ENCODE assay signal across 14 mouse cellular contexts in genomic region chr15:99084618-99085017, GRCm38 (mm10). TPM values are rescaled to one million over a fixed set of nuclear protein-coding genes. Genes with fewer than 3 reads are reported as not detected.
A peak's percentile ranks its signal among the peaks of the same experiment; 100 is the strongest.
DNase-seq lines count a peak whose midpoint lies in the region; ATAC-seq and TF ChIP-seq lines count a peak whose summit lies in the region.
"Had no signal": no experiment of that assay in that cellular context is flagged by ENCODE, and none has a peak within 500 bp of the region (broad histone marks: within the 10 kb centered on the region; RNA-seq: fewer than 3 reads in every experiment).

No protein-coding gene starts in this region.

- peaks cover 23% of the 10 kb centered on the region for H3K36me3 ChIP-seq in kidney, embryonic 16.5 days (ENCODE audit: insufficient read depth, low read length)
- peaks cover 47% of the 10 kb centered on the region for H3K36me3 ChIP-seq in E14TG2a.4 (ENCODE audit: insufficient read depth, low read length)
- H3K36me3 ChIP-seq in limb, embryonic 13.5 days = peaks cover 39% of the 10 kb centered on the region

- H3K9me3 ChIP-seq in kidney, embryonic 16.5 days (ENCODE audit: low read length) = no peaks in the 10 kb centered on the region
- peaks cover 6% of the 10 kb centered on the region for H3K9me3 ChIP-seq in E14TG2a.4 (ENCODE audit: low read length)
- no peaks in the 10 kb centered on the region; the same call in 1 of the 2 replicates for H3K9me3 ChIP-seq in limb, embryonic 13.5 days

- 14% methylated on average over 19 of the region's 19 CpGs for WGBS in kidney, embryonic 16.5 days
- WGBS in limb, embryonic 13.5 days = 9% methylated on average over 19 of the region's 19 CpGs

- no peak overlapping the region for H3K27ac ChIP-seq in kidney, embryonic 16.5 days (ENCODE audit: low read length)
- H3K27ac ChIP-seq in limb, embryonic 13.5 days = no peak overlapping the region
- H3K27ac ChIP-seq: left cerebral cortex, adult 2 months had no signal

- TF ChIP-seq CTCF in E14TG2a.4 (conservative IDR thresholded peaks at IDR 0.05; ENCODE audit: low read length) = no peak

- DNase-seq in heart, adult 11 months = peak; percentile 75
- DNase-seq in heart, postnatal 4 days = no peak
- no peak for DNase-seq in kidney, adult 11 months
- no peak for DNase-seq in urinary bladder, adult 18-20 months (ENCODE audit: low spot score in 2 of 2)
- no peak for DNase-seq in urinary bladder, postnatal 10 days (ENCODE audit: low spot score)
- DNase-seq: lung, postnatal 36 days; right cerebral cortex, postnatal 4 days had no signal

- peak overlapping the region; percentile 22; the same call in 1 of the 2 replicates for H3K4me3 ChIP-seq in kidney, embryonic 16.5 days (ENCODE audit: low read length)
- H3K4me3 ChIP-seq in E14TG2a.4 (replicated peaks; ENCODE audit: low read length) = 0 out of 2 replicates have a peak overlapping the region, but pooled peaks have one; percentile 35
- no peak overlapping the region for H3K4me3 ChIP-seq in limb, embryonic 13.5 days
- H3K4me3 ChIP-seq: left cerebral cortex, adult 2 months had no signal

- H3K27me3 ChIP-seq in kidney, embryonic 16.5 days (ENCODE audit: insufficient read depth, low read length) = peaks cover 52% of the 10 kb centered on the region
- peaks cover 42% of the 10 kb centered on the region for H3K27me3 ChIP-seq in E14TG2a.4 (ENCODE audit: insufficient read depth, low read length)
- peaks cover 74% of the 10 kb centered on the region for H3K27me3 ChIP-seq in limb, embryonic 13.5 days

- H3K4me2 ChIP-seq in kidney, embryonic 16.5 days (replicated peaks; ENCODE audit: low read depth, low read length) = peak overlapping the region; percentile 51
- H3K4me2 ChIP-seq in limb, embryonic 13.5 days (replicated peaks) = peak overlapping the region; percentile 9; the same call in 1 of the 2 replicates

- peaks cover 29% of the 10 kb centered on the region for H3K4me1 ChIP-seq in kidney, embryonic 16.5 days (ENCODE audit: insufficient read depth, low read length)
- peaks cover 41% of the 10 kb centered on the region for H3K4me1 ChIP-seq in E14TG2a.4 (replicated peaks; ENCODE audit: low read depth, low read length)
- peaks cover 22% of the 10 kb centered on the region; the same call in 1 of the 2 replicates for H3K4me1 ChIP-seq in limb, embryonic 13.5 days

- no peak for ATAC-seq in kidney, embryonic 16.5 days (ENCODE audit: low FRiP score, low TSS enrichment)
- ATAC-seq in limb, embryonic 13.5 days (ENCODE audit: low FRiP score, low read depth) = no peak

- peak overlapping the region; percentile 51 for H3K9ac ChIP-seq in kidney, embryonic 16.5 days (replicated peaks; ENCODE audit: low read length)
- H3K9ac ChIP-seq in limb, embryonic 13.5 days = no peak overlapping the region

RNA-seq across cellular contexts. Expression of gene C1ql4, which starts 3.0 kb away (rescaled TPM):
- total RNA-seq in heart, postnatal 4 days (2021) = under 1 TPM in 1 of 2 experiments, not detected in 1; 0.19 TPM
- polyA plus RNA-seq in kidney, embryonic 16.5 days (2015; fragmentation: Nextera tagmentation; extraction: Ambion mirVana) = 0.94 and 1.2 TPM in 2 replicates
- polyA plus RNA-seq in limb, embryonic 13.5 days (2015; fragmentation: Nextera tagmentation; extraction: Ambion mirVana) = not detected in 2 replicates
- total RNA-seq: adrenal gland, adult 18-20 months; common myeloid progenitor, adult 5-6 weeks; gastrocnemius, adult 8-10 months; left cerebral cortex, adult 2 months had no signal

RNA-seq across cellular contexts. Expression of gene Dnajc22, which starts 8.4 kb away (rescaled TPM):
- 1 to 10 TPM in 1 of 2 experiments, under 1 TPM in 1; 0.79 to 1.2 TPM for total RNA-seq in heart, postnatal 4 days (2021)
- polyA plus RNA-seq in kidney, embryonic 16.5 days (2015; fragmentation: Nextera tagmentation; extraction: Ambion mirVana) = 8.0 and 10.0 TPM in 2 replicates
- 0.83 and 1.0 TPM in 2 replicates for polyA plus RNA-seq in limb, embryonic 13.5 days (2015; fragmentation: Nextera tagmentation; extraction: Ambion mirVana)
- total RNA-seq: common myeloid progenitor, adult 5-6 weeks had no signal

RNA-seq across cellular contexts. Expression of gene Troap, which starts 10.2 kb away (rescaled TPM):
- total RNA-seq in heart, postnatal 4 days (2021) = 10 to 100 TPM; 17.8 to 18.7 TPM
- polyA plus RNA-seq in kidney, embryonic 16.5 days (2015; fragmentation: Nextera tagmentation; extraction: Ambion mirVana) = 35.8 and 45.8 TPM in 2 replicates
- 36.2 and 37.5 TPM in 2 replicates for polyA plus RNA-seq in limb, embryonic 13.5 days (2015; fragmentation: Nextera tagmentation; extraction: Ambion mirVana)
- total RNA-seq: adrenal gland, adult 18-20 months; gastrocnemius, adult 8-10 months had no signal

RNA-seq across cellular contexts. Expression of gene Prph, which starts 29.6 kb away (rescaled TPM):
- total RNA-seq in heart, postnatal 4 days (2021) = 1 to 10 TPM in 1 of 2 experiments, under 1 TPM in 1; 0.60 to 1.3 TPM
- 3.3 and 5.8 TPM in 2 replicates for polyA plus RNA-seq in kidney, embryonic 16.5 days (2015; fragmentation: Nextera tagmentation; extraction: Ambion mirVana)
- 1.0 and 1.2 TPM in 2 replicates for polyA plus RNA-seq in limb, embryonic 13.5 days (2015; fragmentation: Nextera tagmentation; extraction: Ambion mirVana)
- total RNA-seq: common myeloid progenitor, adult 5-6 weeks had no signal

RNA-seq across cellular contexts. Expression of gene Spats2, which starts 41.1 kb away (rescaled TPM):
- total RNA-seq in heart, postnatal 4 days (2021) = 10 to 100 TPM; 24.8 to 28.3 TPM
- 42.1 and 42.9 TPM in 2 replicates for polyA plus RNA-seq in kidney, embryonic 16.5 days (2015; fragmentation: Nextera tagmentation; extraction: Ambion mirVana)
- polyA plus RNA-seq in limb, embryonic 13.5 days (2015; fragmentation: Nextera tagmentation; extraction: Ambion mirVana) = 50.3 and 50.5 TPM in 2 replicates
